Mouse (Mus musculus): ENCODE results near the gene Nxnl1. TPM values are rescaled to one million over a fixed set of nuclear protein-coding genes. Genes with fewer than 3 reads are reported as not detected.

The Nxnl1 gene
- polyA plus RNA-seq (2012; rRNA removed): not detected in 2 replicates

DNA sequence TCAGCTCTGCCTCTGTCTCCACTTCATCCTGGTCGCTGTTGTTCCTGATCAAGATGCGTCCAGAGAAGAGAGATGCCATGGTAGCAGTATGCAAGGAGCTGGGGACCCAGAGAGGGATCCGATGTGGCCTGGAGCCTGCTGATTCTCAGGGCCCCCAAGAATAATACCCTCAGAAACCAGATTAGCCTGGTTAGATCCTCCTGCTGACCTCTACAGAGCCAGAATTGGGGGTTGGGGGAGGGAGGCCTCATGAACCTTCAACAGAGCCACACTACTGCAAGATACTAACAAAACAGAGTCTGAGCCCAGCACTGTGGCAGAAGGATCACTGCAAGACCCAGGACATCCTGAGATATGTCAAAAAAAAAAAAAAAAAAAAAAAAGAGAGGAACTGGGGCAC, at the start of gene Nxnl1:
Gene Nxnl1, minus strand, starts transcription at position 101 of the 400 bp plus-strand sequence.

GRCm38 (mm10) chr8:71610822-71611651, 44.6 kb upstream of the Nxnl1 start, which contains the start of gene Colgalt1:
Gene Colgalt1 (plus strand): TSS chr8:71610998.

GRCm38 (mm10) chr8:71597451-71597850, 31.1 kb upstream of the Nxnl1 start, which contains the start of gene Fam129c:
Gene Fam129c (plus strand): TSS chr8:71597648.

DNA sequence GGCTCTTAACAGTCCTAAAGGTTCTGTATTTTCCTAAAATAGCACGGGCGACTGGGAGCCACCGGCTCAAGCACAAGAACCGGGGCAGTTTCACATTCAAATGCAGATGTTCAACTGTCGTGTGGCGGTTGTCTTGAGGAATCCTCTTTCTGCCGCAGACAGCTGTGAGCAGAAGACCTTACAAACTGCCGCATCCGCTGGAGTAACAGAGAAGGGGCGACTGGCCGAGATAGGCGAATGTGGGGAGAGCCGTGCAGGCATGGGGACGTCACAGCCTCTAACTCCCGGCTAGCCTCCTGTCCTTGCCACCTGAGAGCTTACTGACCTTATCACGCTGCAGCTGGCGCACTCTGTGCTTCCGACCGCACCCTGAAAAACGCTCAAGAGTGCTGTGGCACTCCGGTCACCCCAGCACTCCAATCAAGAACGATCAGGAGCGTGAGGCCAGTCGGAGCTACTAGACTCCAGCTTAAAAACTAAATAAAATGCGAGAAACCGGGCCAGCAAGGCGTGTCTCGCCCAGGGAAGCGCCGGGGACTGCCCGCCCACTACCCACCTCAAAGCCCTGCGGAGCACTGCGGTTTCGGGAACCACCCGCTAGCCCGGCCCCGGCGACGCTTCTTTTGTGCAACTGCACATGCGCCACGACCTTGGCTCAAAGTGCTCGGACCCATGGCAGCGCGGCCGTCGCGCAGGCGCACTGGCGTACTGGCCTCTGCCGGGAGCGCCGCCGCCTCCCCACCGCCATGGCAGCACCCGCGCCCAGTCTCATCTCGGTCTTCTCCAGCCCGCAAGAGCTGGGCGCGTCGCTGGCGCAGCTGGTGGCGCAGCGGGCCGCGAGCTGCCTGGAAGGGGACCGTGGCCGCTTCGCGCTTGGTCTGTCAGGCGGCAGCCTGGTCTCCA, 25.3 kb upstream of the Nxnl1 start, which contains the start of gene Pgls:
Gene Pgls, plus strand, starts transcription at position 706 of the 903 bp plus-strand sequence.

DNA sequence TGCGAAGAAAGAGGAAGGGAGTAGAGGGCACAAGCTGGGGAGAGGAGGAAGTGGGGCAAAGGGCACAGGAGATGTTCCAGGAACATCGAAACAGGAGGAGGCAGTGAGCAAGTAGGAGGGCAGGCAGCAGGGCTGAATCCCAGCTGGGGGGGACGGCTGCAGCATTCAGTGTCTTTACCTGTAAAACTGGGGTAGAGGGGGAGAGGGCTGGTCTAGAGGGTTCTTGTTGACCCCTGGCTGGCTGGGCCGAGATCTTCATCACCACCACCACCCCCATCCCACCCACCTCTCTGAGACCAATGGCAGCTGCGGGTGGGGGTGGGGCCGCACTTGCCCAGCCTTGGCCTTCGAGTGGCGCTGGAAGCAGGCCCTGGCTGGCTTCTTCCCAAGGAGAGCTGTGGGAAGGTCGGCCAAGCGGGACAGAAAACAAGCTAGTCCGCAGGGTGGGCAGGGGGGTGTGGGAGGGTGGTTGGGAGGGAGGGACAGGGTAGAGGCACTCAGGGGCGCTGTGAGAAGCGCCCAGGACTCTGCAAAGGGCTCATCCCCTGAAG, 2.1 kb upstream of the Nxnl1 start, which contains the start of gene Slc27a1:
Gene Slc27a1, plus strand, starts transcription at position 496 of the 551 bp plus-strand sequence.

DNA sequence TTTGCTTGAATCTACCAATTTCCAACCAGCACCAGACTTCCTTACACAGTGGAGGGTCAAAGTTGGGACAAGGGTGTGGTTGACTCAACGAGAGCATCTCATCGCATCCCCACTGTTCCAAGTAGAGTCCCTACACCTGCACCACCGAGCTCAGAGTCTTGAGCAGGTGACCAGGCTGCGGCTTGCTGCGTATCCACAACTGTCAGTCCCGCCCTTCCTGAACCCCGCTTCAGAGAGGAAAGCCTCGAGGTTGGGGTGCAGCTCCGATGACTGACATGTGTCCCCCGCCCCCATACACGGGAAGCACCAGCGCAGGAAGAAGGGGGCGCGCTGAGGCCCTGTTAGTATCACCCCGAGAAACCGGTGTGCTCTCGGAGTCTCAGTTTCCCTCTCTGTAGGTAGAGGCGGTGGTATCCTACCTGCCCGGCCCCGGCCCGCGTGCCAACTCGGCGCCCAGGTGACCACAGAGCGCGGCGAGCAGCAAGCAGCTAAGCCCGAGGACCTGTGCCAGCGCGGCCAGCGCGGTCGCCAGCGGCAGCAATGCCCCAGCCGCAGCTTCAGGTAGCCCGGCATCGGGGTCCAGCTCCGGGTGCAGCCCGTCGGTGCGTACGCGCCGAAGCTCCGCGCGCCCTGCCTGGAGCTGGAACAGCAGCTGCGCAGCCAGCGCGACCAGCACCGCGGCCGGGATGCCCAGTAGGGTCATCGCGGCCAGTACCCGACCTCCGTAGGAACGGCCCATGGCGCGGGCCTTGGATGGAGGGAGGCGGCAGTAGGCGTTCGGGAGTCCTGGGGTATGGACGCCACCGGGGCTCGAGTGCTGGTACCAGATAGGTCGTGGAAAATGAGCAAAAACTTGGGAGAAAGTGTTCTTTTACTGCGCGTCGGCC, 8.1 kb downstream of the Nxnl1 start, which contains the start of gene Tmem221:
Gene Tmem221, minus strand, starts transcription at position 801 of the 887 bp plus-strand sequence.

GRCm38 (mm10) chr8:71542632-71543343, 23.6 kb downstream of the Nxnl1 start, which contains the start of gene Mvb12a:
Gene Mvb12a (plus strand): TSS chr8:71542922.

DNA sequence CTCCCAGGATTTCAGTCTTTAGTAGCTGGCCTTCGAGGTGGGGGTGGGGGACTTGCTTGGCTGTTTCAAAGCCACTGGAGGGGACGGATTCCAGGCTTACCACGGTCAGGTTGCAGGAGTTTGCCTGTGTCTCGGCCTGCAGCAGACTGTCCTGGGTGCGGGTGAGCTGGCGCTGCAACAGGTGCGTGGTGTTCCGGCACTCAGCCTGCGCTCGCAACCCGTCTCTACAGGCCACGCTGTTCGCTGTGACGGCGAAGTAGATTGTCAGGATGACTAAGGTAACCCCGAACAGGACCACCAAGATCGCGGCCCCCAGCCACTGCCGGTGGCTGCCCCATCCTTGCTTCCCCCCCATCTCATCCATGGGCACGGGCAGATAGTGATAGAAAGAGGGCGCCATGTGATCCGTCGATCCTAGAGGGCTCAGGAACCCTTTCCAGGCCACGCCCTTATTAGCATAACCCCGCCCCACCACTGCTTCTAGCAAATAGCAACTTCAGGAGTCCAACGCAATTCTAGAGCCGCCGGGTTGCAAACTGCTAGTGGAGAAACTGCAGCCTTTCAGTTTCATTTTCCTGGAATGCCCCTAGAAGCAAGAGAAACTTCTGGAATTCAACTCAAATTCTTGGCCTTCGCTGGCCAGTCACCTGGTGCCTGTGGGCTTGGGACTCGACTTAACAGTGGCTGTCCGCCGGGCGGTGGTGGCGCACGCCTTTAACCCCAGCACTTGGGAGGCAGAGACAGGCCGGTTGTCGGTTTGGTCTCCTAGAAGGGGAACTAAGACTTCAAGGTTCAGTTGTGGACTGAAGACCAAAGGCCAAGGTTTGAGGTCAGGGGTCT, 29.2 kb downstream of the Nxnl1 start, which contains the start of gene Bst2:
Gene Bst2, minus strand, starts transcription at position 429 of the 840 bp plus-strand sequence.

GRCm38 (mm10) chr8:71525226-71526050, 41.0 kb downstream of the Nxnl1 start, which contains the start of gene Ccdc194:
Gene Ccdc194 (minus strand): TSS chr8:71525711.

GRCm38 (mm10) chr8:71511644-71512043, 54.8 kb downstream of the Nxnl1 start, which contains the start of gene Plvap:
Gene Plvap (minus strand): TSS chr8:71511752.

Other genes with a start within 250 kb of the Nxnl1 start
- gene Use1, start 199.8 kb downstream of the Nxnl1 start, polyA plus RNA-seq (2012; rRNA removed): 53.8 and 56.8 TPM in 2 replicates
- gene Ocel1, start 195.3 kb downstream of the Nxnl1 start, polyA plus RNA-seq (2012; rRNA removed): 3.0 and 3.1 TPM in 2 replicates
- 15.0 and 18.0 TPM in 2 replicates for gene Nr2f6, start 184.6 kb downstream of the Nxnl1 start, polyA plus RNA-seq (2012; rRNA removed)
- gene Ushbp1, start 170.8 kb downstream of the Nxnl1 start, polyA plus RNA-seq (2012; rRNA removed): 3.0 and 3.2 TPM in 2 replicates
- 51.3 and 56.2 TPM in 2 replicates for gene Babam1, start 169.7 kb downstream of the Nxnl1 start, polyA plus RNA-seq (2012; rRNA removed)
- 45.6 and 52.2 TPM in 2 replicates for gene Ankle1, start 160.6 kb downstream of the Nxnl1 start, polyA plus RNA-seq (2012; rRNA removed)
- gene Abhd8, start 102.9 kb downstream of the Nxnl1 start, polyA plus RNA-seq (2012; rRNA removed): 6.4 and 6.5 TPM in 2 replicates
- 39.4 and 44.7 TPM in 2 replicates for gene Mrpl34, start 101.6 kb downstream of the Nxnl1 start, polyA plus RNA-seq (2012; rRNA removed)
- 21.8 and 25.0 TPM in 2 replicates for gene Dda1, start 97.4 kb downstream of the Nxnl1 start, polyA plus RNA-seq (2012; rRNA removed)
- 1.3 and 1.8 TPM in 2 replicates for gene Ano8, start 80.6 kb downstream of the Nxnl1 start, polyA plus RNA-seq (2012; rRNA removed)
- 8.4 and 8.9 TPM in 2 replicates for gene Gtpbp3, start 78.5 kb downstream of the Nxnl1 start, polyA plus RNA-seq (2012; rRNA removed)
- 15.8 TPM in 2 replicates for gene Plvap, start 54.8 kb downstream of the Nxnl1 start, polyA plus RNA-seq (2012; rRNA removed)
- 0.12 and 0.18 TPM in 2 replicates for gene Ccdc194, start 40.9 kb downstream of the Nxnl1 start, polyA plus RNA-seq (2012; rRNA removed)
- gene Bst2, start 29.1 kb downstream of the Nxnl1 start, polyA plus RNA-seq (2012; rRNA removed): 47.6 and 62.9 TPM in 2 replicates
- 24.0 and 26.3 TPM in 2 replicates for gene Mvb12a, start 23.7 kb downstream of the Nxnl1 start, polyA plus RNA-seq (2012; rRNA removed)
- gene Tmem221, start 7.7 kb downstream of the Nxnl1 start, polyA plus RNA-seq (2012; rRNA removed): 0.17 and 0.28 TPM in 2 replicates
- gene Slc27a1, start 2.3 kb upstream of the Nxnl1 start, polyA plus RNA-seq (2012; rRNA removed): 1.6 and 1.9 TPM in 2 replicates
- gene Pgls, start 25.6 kb upstream of the Nxnl1 start, polyA plus RNA-seq (2012; rRNA removed): 40.2 and 45.8 TPM in 2 replicates
- gene Fam129c, start 31.0 kb upstream of the Nxnl1 start, polyA plus RNA-seq (2012; rRNA removed): 0.89 and 1.0 TPM in 2 replicates
- gene Colgalt1, start 44.4 kb upstream of the Nxnl1 start, polyA plus RNA-seq (2012; rRNA removed): 30.1 and 32.1 TPM in 2 replicates
- 0.08 and 0.20 TPM in 2 replicates for gene Unc13a, start 105.2 kb upstream of the Nxnl1 start, polyA plus RNA-seq (2012; rRNA removed)
- 3.4 and 4.0 TPM in 2 replicates for gene Jak3, start 109.7 kb upstream of the Nxnl1 start, polyA plus RNA-seq (2012; rRNA removed)
- 0.70 and 1.2 TPM in 2 replicates for gene Insl3, start 122.6 kb upstream of the Nxnl1 start, polyA plus RNA-seq (2012; rRNA removed)
- 1.7 and 1.9 TPM in 2 replicates for gene B3gnt3, start 135.2 kb upstream of the Nxnl1 start, polyA plus RNA-seq (2012; rRNA removed)
- 21.1 and 24.4 TPM in 2 replicates for gene Fcho1, start 159.1 kb upstream of the Nxnl1 start, polyA plus RNA-seq (2012; rRNA removed)

All from liver, embryonic 14 days (tissue).